Mouse (Mus musculus) left cerebral cortex, postnatal 36 days (tissue): ENCODE measurements around the gene Tinagl1. TPM values are rescaled to one million over a fixed set of nuclear protein-coding genes. Genes with fewer than 3 reads are reported as not detected.

ENCODE experiments used
- DNase-seq, 2 experiments: peaks; one replicate each; pipeline ENCODE4 v3.0.0; 2021 to 2022; ENCODE audit warnings: low spot score in 2 of 2, mixed read lengths in 1 of 2
- intact Hi-C: fragments of 180-260 bp; cut with DNase I; formaldehyde crosslinking; loops from one replicate; pipeline ENCODE4 v1.15.1; 2025
- total RNA-seq, 2 experiments: library from RNA; stranded (reverse); gene quantifications; 2 replicates each; pipeline ENCODE4 v1.2.3; 2021

The Tinagl1 gene
- total RNA-seq, 2 experiments from 2014 or later, result 8.0 to 13.4 TPM

- intact Hi-C loops, result no loop called here
- DNase-seq, result no peak
Measured at GRCm38 (mm10) chr4:130161349-130161748, 13.6 kb downstream of the Tinagl1 start.

- intact Hi-C loops, result no loop called here
Measured at GRCm38 (mm10) chr4:130156812-130157371, 18.0 kb downstream of the Tinagl1 start.

GRCm38 (mm10) chr4:130154250-130154649 lies 20.7 kb downstream of the Tinagl1 start:
- DNase-seq, result no peak
- intact Hi-C loops, result no loop called here

More at GRCm38 (mm10) chr4:130156812-130157371, 18.0 kb downstream of the Tinagl1 start:
- no peak for DNase-seq

- intact Hi-C loops, result no loop called here
- DNase-seq, result no peak
Measured at GRCm38 (mm10) chr4:130148405-130148804, 26.5 kb downstream of the Tinagl1 start.

GRCm38 (mm10) chr4:130141786-130142185 lies 33.1 kb downstream of the Tinagl1 start:
- intact Hi-C loops, result no loop called here
- DNase-seq, result no peak

- intact Hi-C loops, result no loop called here
- peak; percentile 74 for DNase-seq
Measured at GRCm38 (mm10) chr4:130140992-130141402, 33.9 kb downstream of the Tinagl1 start.

- no peak for DNase-seq
- intact Hi-C loops, result no loop called here
Measured at GRCm38 (mm10) chr4:130139214-130139492, 35.8 kb downstream of the Tinagl1 start, which contains the start of gene Hcrtr1. Gene Hcrtr1 (minus strand): TSS chr4:130139359.

GRCm38 (mm10) chr4:130138441-130139213 lies 36.3 kb downstream of the Tinagl1 start:
- intact Hi-C loops, result loop anchor here (1.0 kb wide), 1 partner anchor 51 kb away; no protein-coding TSS in a partner anchor
- DNase-seq, result peak; percentile 59 to 64

GRCm38 (mm10) chr4:130133399-130133798 lies 41.5 kb downstream of the Tinagl1 start:
- intact Hi-C loops, result no loop called here
- no peak for DNase-seq

GRCm38 (mm10) chr4:130131448-130132105 lies 43.3 kb downstream of the Tinagl1 start:
- no peak for DNase-seq
- intact Hi-C loops, result no loop called here

- intact Hi-C loops, result no loop called here
- no peak for DNase-seq
Measured at GRCm38 (mm10) chr4:130130641-130131350, 44.1 kb downstream of the Tinagl1 start.

GRCm38 (mm10) chr4:130130082-130130481 lies 44.8 kb downstream of the Tinagl1 start:
- DNase-seq, result no peak
- intact Hi-C loops, result no loop called here

GRCm38 (mm10) chr4:130128907-130129306 lies 46.0 kb downstream of the Tinagl1 start:
- intact Hi-C loops, result no loop called here
- no peak for DNase-seq

GRCm38 (mm10) chr4:130125935-130126334 lies 49.0 kb downstream of the Tinagl1 start:
- no peak for DNase-seq
- intact Hi-C loops, result no loop called here

GRCm38 (mm10) chr4:130125164-130125563 lies 49.8 kb downstream of the Tinagl1 start:
- intact Hi-C loops, result no loop called here
- DNase-seq, result no peak

GRCm38 (mm10) chr4:130124110-130124509 lies 50.8 kb downstream of the Tinagl1 start:
- intact Hi-C loops, result no loop called here
- DNase-seq, result no peak

- no peak for DNase-seq
Measured at GRCm38 (mm10) chr4:130123020-130123419, 51.9 kb downstream of the Tinagl1 start.

GRCm38 (mm10) chr4:130121560-130121959 lies 53.4 kb downstream of the Tinagl1 start:
- DNase-seq, result no peak
- intact Hi-C loops, result no loop called here

More at GRCm38 (mm10) chr4:130123020-130123419, 51.9 kb downstream of the Tinagl1 start:
- intact Hi-C loops, result no loop called here

GRCm38 (mm10) chr4:130120752-130121151 lies 54.2 kb downstream of the Tinagl1 start:
- intact Hi-C loops, result no loop called here
- DNase-seq, result no peak
